Mouse (Mus musculus) liver, embryonic 12.5 days (tissue): ENCODE data around the gene Hist1h3g. TPM values are rescaled to one million over a fixed set of nuclear protein-coding genes. Genes with fewer than 3 reads are reported as not detected.

Source experiments
- ATAC-seq: fragments of 200-750 bp; cut with Nextera tagmentation; 2 replicates; pipeline ENCODE4 v1.8.0; 2017; ENCODE audit warnings: moderate number of reproducible peaks, mild to moderate bottlenecking, moderate library complexity
- H3K27ac ChIP-seq: fragments of 300-500 bp; sonication (generic); 2 replicates; pipeline ENCODE4 v1.5.1; 2016; ENCODE audit warnings: mild to moderate bottlenecking
- H3K27me3 ChIP-seq: fragments of 300-500 bp; sonication (generic); replicated peaks from 2 replicates; pipeline ENCODE4 v1.6.1; 2016; ENCODE audit warnings: mild to moderate bottlenecking, moderate library complexity
- H3K36me3 ChIP-seq: fragments of 300-500 bp; sonication (generic); 2 replicates; pipeline ENCODE4 v1.6.1; 2016; ENCODE audit warnings: mild to moderate bottlenecking, moderate library complexity
- H3K4me1 ChIP-seq: fragments of 300-500 bp; sonication (generic); 2 replicates; pipeline ENCODE4 v1.6.1; 2016
- H3K4me2 ChIP-seq: fragments of 300-500 bp; sonication (generic); 2 replicates; pipeline ENCODE4 v1.6.1; 2016; ENCODE audit warnings: mild to moderate bottlenecking, moderate library complexity
- H3K4me3 ChIP-seq: fragments of 300-500 bp; sonication (generic); 2 replicates; pipeline ENCODE4 v1.5.1; 2016; ENCODE audit warnings: mild to moderate bottlenecking, moderate library complexity
- H3K9ac ChIP-seq: fragments of 300-500 bp; sonication (generic); 2 replicates; pipeline ENCODE4 v1.6.1; 2016; ENCODE audit warnings: mild to moderate bottlenecking, moderate library complexity
- H3K9me3 ChIP-seq: fragments of 300-500 bp; sonication (generic); replicated peaks from 2 replicates; pipeline ENCODE4 v1.6.1; 2016; ENCODE audit warnings: mild to moderate bottlenecking, moderate library complexity
- WGBS: fragments of 180-500 bp; shearing (Covaris S2); methylation state at CpG from one replicate; pipeline ENCODE4 v1.1.7; 2016; ENCODE audit not compliant: insufficient replicate concordance; 5-methylcytosine and 5-hydroxymethylcytosine counted together
- polyA plus RNA-seq: library from polyadenylated mRNA; unstranded; fragments of >200 nt; fragmentation: Nextera tagmentation; extraction: Ambion mirVana; gene quantifications from 2 replicates; pipeline ENCODE4 v1.2.1, GENCODE M21; 2016

The Hist1h3g gene
- polyA plus RNA-seq, 1 experiment from 2014 or later = 16.3 TPM

- peaks cover 77% of the 10 kb centered on the region for H3K4me1 ChIP-seq
- peak overlapping the region; percentile 63 for H3K4me2 ChIP-seq
- no peaks in the 10 kb centered on the region for H3K36me3 ChIP-seq
- no peak overlapping the region; the same call in 1 of the 2 replicates for H3K27ac ChIP-seq
- H3K4me3 ChIP-seq = peak overlapping the region; percentile 42
- no peaks in the 10 kb centered on the region for H3K9me3 ChIP-seq
- no peaks in the 10 kb centered on the region for H3K27me3 ChIP-seq
- H3K9ac ChIP-seq = peak overlapping the region; percentile 54
- ATAC-seq = no peak
- WGBS = 20% methylated on average over 5 of the region's 5 CpGs
Observed at GRCm38 (mm10) chr13:23501511-23501910, 33.7 kb upstream of the Hist1h3g start.

- no peak for ATAC-seq
- Histone ChIP-seq H3K9me3 (no peaks in the 10 kb centered on the region), H3K4me3 (peak overlapping the region; percentile 42), H3K9ac (peak overlapping the region; percentile 54), H3K36me3 (no peaks in the 10 kb centered on the region), H3K4me1 (peaks cover 80% of the 10 kb centered on the region), H3K27me3 (no peaks in the 10 kb centered on the region), H3K27ac (peak overlapping the region; percentile 37; the same call in 1 of the 2 replicates), H3K4me2 (peak overlapping the region; percentile 63)
- WGBS = 24% methylated on average over 9 of the region's 9 CpGs
Observed at GRCm38 (mm10) chr13:23502031-23502567, 33.1 kb upstream of the Hist1h3g start.

DNA sequence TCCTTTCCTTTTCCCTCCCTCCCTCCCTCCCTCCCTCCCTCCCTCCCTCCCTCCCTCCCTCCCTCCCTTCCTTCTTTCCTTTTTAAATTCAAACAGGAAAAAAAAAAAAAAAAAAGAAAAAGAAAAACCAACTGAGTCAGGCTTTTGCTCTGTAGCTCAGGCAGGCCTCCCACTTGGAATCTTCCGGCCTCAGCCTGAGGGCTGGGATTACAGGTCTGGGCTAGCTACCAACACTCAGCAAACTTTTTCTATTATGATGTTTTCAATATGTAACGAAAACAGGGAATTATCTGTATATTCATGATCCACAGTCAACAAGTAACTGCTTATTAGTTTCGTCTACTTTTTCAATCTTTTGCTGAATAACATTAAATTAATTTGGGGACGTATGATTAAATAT is 32.3 kb upstream of the Hist1h3g start:
- Histone ChIP-seq H3K36me3 (no peaks in the 10 kb centered on the region), H3K4me2 (peak overlapping the region; percentile 63; the same call in 1 of the 2 replicates), H3K4me3 (no peak overlapping the region), H3K9me3 (no peaks in the 10 kb centered on the region), H3K27ac (no peak overlapping the region), H3K9ac (no peak overlapping the region), H3K4me1 (peaks cover 78% of the 10 kb centered on the region), H3K27me3 (no peaks in the 10 kb centered on the region)
- ATAC-seq = no peak
- 63% methylated on average over 4 of the region's 4 CpGs for WGBS

- H3K4me3 ChIP-seq = peak overlapping the region; percentile 37; the same call in 1 of the 2 replicates
- H3K9ac ChIP-seq = 0 out of 2 replicates have a peak overlapping the region, but pooled peaks have one; percentile 39
- peak overlapping the region; percentile 60; the same call in 1 of the 2 replicates for H3K27ac ChIP-seq
- no peak for ATAC-seq
- WGBS = 1% methylated on average over 9 of the region's 9 CpGs
- H3K36me3 ChIP-seq = no peaks in the 10 kb centered on the region
- peaks cover 74% of the 10 kb centered on the region for H3K4me1 ChIP-seq
- peak overlapping the region; percentile 52 for H3K4me2 ChIP-seq
- H3K9me3 ChIP-seq = no peaks in the 10 kb centered on the region
- no peaks in the 10 kb centered on the region for H3K27me3 ChIP-seq
Observed at GRCm38 (mm10) chr13:23503797-23504196, 31.4 kb upstream of the Hist1h3g start.

DNA sequence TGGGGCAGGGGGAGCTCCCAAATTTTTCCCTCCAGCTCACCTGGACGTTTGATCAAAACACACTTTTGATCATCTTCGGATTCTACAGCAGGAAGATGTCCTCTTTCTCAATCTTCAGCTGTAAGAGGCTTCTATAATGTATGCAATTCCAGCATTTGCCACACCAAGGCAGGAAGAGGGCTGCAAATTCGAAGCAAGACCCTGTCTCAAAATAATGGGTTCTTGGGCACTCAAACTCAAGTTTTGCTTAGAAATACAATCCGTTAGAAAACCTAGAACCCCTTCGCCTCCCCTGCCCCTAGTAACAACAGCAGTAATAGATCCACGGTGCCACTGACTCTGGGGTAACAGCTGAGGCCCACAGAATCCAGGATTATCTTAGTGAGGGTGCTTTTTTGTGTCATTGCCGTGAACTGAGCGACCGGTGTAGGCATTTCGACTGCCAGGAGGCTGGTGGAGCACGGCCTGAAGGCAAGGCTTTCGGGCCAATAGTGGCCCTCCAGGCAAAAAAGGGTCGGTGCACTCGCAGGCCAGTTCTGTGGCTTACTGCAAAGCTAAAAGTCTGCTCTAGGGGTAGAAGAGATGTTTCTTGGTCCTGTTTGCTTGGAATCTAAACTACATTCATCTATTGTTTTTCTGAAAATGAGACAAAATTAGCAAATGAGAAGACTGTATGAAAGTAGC is 29.4 kb upstream of the Hist1h3g start:
- Histone ChIP-seq H3K4me1 (peaks cover 65% of the 10 kb centered on the region), H3K27ac (peak overlapping the region; percentile 46), H3K9me3 (no peaks in the 10 kb centered on the region), H3K4me3 (peak overlapping the region; percentile 60), H3K36me3 (no peaks in the 10 kb centered on the region), H3K9ac (peak overlapping the region; percentile 75), H3K4me2 (peak overlapping the region; percentile 82), H3K27me3 (0 out of 2 replicates have a peak, but pooled peaks cover 2% of the 10 kb centered on the region)
- WGBS = 5% methylated on average over 14 of the region's 14 CpGs
- peak; percentile 46; the same call in 1 of the 2 replicates for ATAC-seq

GRCm38 (mm10) chr13:23506351-23506750 is 28.9 kb upstream of the Hist1h3g start:
- Histone ChIP-seq H3K9me3 (no peaks in the 10 kb centered on the region), H3K36me3 (no peaks in the 10 kb centered on the region), H3K4me1 (peaks cover 65% of the 10 kb centered on the region), H3K27ac (peak overlapping the region; percentile 62), H3K9ac (peak overlapping the region; percentile 75), H3K27me3 (0 out of 2 replicates have a peak, but pooled peaks cover 2% of the 10 kb centered on the region), H3K4me2 (peak overlapping the region; percentile 82), H3K4me3 (peak overlapping the region; percentile 60)
- 1% methylated on average over 13 of the region's 13 CpGs for WGBS
- peak; percentile 39 for ATAC-seq

GRCm38 (mm10) chr13:23506819-23507515 is 28.3 kb upstream of the Hist1h3g start:
- Histone ChIP-seq H3K9me3 (no peaks in the 10 kb centered on the region), H3K4me1 (peaks cover 65% of the 10 kb centered on the region), H3K4me3 (peak overlapping the region; percentile 60), H3K9ac (0 out of 2 replicates have a peak overlapping the region, but pooled peaks have one; percentile 39), H3K4me2 (peak overlapping the region; percentile 82), H3K36me3 (no peaks in the 10 kb centered on the region), H3K27ac (peak overlapping the region; percentile 62), H3K27me3 (0 out of 2 replicates have a peak, but pooled peaks cover 2% of the 10 kb centered on the region)
- ATAC-seq = peak; percentile 58
- 6% methylated on average over 14 of the region's 14 CpGs for WGBS

GRCm38 (mm10) chr13:23510127-23510526 is 25.1 kb upstream of the Hist1h3g start:
- Histone ChIP-seq H3K36me3 (no peaks in the 10 kb centered on the region), H3K9me3 (no peaks in the 10 kb centered on the region), H3K4me2 (no peak overlapping the region), H3K9ac (no peak overlapping the region), H3K27ac (no peak overlapping the region), H3K4me3 (no peak overlapping the region), H3K27me3 (0 out of 2 replicates have a peak, but pooled peaks cover 2% of the 10 kb centered on the region), H3K4me1 (peaks cover 40% of the 10 kb centered on the region)
- 17% methylated on average over 1 of the region's 1 CpGs for WGBS
- no peak for ATAC-seq

DNA sequence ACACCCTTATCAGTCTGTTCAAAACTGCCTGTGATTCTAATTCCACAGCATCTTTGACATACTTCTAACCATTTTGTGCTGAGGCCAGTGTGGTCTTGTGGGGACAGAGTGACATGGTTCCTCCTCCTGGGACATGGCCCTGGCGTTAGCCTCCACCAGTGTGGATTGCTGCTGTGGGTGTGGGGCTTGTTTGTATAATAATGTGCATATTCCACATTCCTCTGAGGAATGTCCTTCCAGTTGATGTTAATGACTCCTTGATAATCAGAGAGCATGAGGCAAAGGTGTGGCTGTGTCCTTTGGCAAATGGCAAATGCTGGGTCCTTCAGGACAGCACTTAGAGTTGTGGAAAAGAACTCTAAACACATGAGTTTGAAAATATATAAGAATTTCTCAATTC is 21.7 kb upstream of the Hist1h3g start:
- H3K4me3 ChIP-seq = no peak overlapping the region
- no peak overlapping the region for H3K27ac ChIP-seq
- H3K4me2 ChIP-seq = no peak overlapping the region
- H3K4me1 ChIP-seq = peaks cover 22% of the 10 kb centered on the region
- ATAC-seq = no peak
- WGBS = 81% methylated on average over 1 of the region's 1 CpGs
- H3K9me3 ChIP-seq = no peaks in the 10 kb centered on the region
- H3K9ac ChIP-seq = no peak overlapping the region
- no peaks in the 10 kb centered on the region for H3K36me3 ChIP-seq
- H3K27me3 ChIP-seq = 0 out of 2 replicates have a peak, but pooled peaks cover 2% of the 10 kb centered on the region

- Histone ChIP-seq H3K4me3 (no peak overlapping the region), H3K4me1 (peaks cover 33% of the 10 kb centered on the region), H3K36me3 (no peaks in the 10 kb centered on the region), H3K9me3 (no peaks in the 10 kb centered on the region), H3K27ac (peak overlapping the region; percentile 2; the same call in 1 of the 2 replicates), H3K27me3 (0 out of 2 replicates have a peak, but pooled peaks cover under 1% of the 10 kb centered on the region), H3K4me2 (0 out of 2 replicates have a peak overlapping the region, but pooled peaks have one; percentile 6), H3K9ac (no peak overlapping the region)
- no peak for ATAC-seq
- 54% methylated on average over 5 of the region's 5 CpGs for WGBS
Observed at GRCm38 (mm10) chr13:23515281-23515680, 19.9 kb upstream of the Hist1h3g start.

DNA sequence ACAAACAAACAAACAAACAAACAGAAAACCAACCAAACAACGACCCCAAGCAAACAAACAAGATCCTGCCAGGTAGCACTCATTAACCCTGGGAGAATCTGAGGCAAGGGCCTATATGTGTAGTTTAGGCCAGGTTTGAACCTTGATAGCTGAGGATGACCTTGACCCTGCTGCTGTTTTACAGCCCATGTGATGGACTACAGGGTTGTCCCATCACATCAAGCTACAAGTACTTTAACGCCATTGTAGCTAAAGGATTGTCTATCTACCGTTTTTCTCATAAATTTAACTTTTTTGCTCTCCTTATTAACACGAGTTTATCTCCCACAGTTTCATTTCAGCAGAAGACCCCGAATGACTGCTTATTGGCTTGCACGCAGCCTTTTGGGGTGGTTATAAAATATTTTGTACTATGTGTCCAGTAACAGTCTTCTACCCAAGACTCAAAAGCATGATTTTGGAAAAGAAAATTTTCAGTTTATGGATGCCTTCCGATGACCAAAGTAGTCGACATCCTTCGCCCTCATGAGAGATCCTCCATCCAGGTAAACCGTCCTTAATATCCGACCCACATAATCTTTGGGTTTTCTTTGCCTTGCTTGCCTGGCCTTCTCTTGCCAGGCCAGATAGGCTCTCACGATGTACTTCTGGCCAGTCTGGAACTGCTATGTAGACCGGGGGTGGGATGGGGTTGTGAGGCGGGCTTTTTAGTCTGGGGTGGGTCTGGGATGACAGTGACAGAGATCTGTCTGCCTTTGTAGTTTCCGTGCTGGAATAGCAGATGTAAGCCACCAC is 19.2 kb upstream of the Hist1h3g start:
- Histone ChIP-seq H3K4me3 (peak overlapping the region; percentile 65), H3K4me2 (peak overlapping the region; percentile 93), H3K36me3 (no peaks in the 10 kb centered on the region), H3K4me1 (peaks cover 39% of the 10 kb centered on the region), H3K27ac (peak overlapping the region; percentile 54; the same call in 1 of the 2 replicates), H3K9ac (peak overlapping the region; percentile 68), H3K9me3 (no peaks in the 10 kb centered on the region), H3K27me3 (no peaks in the 10 kb centered on the region)
- 51% methylated on average over 15 of the region's 15 CpGs for WGBS
- no peak for ATAC-seq
